Mouse (Mus musculus): ENCODE results near the gene Sugt1.

- TF ChIP-seq POLR2A (IDR thresholded peaks at IDR 0.05; ENCODE audit: low read depth, low read length) (no peak), CTCF (IDR thresholded peaks at IDR 0.05; ENCODE audit: borderline replicate concordance, insufficient read depth, low read length) (no peak)
Observed at GRCm38 (mm10) chr14:79677891-79678687, 90.6 kb downstream of the Sugt1 start.
